Mouse (Mus musculus) kidney, postnatal 10 days (tissue): ENCODE measurements around the gene Auts2.

Experiments used
- DNase-seq: peaks from one replicate; pipeline ENCODE4 v3.0.0; 2021; ENCODE audit warnings: mixed read lengths

Auts2 gene

DNA sequence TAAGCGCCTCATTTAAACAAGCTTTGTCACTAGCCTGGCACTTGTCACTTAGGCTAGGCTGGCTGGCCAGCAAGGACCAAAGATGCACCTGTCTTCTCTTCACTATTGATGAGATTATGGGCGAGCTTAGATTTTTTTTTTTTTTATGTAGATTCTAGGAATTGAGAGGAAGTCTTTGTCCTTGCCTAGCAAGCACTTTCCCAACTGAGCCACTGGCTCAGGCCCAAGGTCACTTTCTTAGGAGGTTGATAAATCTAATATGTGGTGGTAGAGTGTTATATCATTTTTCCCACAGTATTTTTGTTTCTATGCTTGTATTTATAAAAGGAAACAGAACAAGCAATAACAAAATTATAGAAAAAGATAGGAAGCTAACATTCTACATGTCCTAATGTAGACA is 571.2 kb downstream of the Auts2 start:
- DNase-seq, result no peak

GRCm38 (mm10) chr5:131965499-131965898 is 577.6 kb downstream of the Auts2 start:
- no peak for DNase-seq

DNA sequence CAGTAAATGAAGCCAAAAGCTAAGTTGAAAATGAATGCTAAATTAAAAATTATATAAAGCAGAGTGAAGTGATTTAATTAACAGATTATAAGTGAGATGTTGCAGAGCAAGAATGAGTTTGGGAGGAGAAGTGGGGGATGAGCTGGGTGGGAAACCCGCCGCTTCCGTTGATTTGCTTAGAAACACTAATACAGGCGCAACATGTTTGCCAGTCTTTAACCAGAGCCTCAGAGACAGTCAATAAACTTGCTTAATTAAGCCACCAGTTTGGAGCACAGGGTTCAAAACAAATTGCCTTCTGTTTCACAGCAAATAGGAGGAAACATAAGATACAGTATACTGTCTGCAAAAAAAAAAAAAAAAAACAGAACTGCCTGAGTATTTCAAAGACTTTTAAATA is 579.6 kb downstream of the Auts2 start:
- DNase-seq, result no peak

- no peak for DNase-seq
Measured at GRCm38 (mm10) chr5:131961859-131962258, 581.3 kb downstream of the Auts2 start.

DNA sequence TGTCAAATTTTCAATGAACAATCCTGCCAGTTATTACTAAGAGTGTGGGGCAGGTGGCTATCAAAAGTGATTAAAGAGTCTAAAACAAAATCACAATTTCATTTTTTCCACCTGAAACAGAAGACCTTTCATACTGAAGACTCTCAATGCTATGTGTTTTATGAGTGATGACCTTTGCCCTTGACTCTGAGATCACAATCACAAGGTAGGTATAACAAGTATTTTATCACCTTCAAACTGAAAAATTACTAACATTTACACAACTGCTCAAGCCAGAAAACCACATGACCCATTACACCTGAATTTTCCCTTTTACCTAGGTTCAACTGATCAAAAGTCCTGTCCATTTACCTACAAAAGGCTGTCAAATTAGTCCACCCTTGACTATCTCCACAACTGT is 582.7 kb downstream of the Auts2 start:
- DNase-seq, result no peak

GRCm38 (mm10) chr5:131956998-131957397 is 586.1 kb downstream of the Auts2 start:
- DNase-seq, result no peak

DNA sequence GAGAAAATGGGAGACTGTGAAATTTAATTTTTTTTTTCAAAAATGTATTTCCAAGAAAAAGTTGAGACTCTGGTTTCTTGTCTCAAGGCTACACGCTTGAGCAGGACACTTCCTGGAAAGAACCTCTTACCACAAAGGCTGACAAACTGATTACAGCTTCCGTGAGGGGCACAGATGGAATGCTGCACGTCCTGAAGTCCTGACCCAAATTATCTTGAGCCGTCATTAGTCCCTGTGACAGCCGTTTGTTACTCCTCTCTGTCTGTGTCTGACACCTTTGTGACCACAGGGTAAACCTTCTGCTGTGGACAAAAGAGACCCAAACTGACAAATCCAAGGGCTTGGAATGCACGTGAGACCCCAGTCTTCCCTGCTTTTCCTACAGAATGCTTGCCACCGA is 587.1 kb downstream of the Auts2 start:
- no peak for DNase-seq

- no peak for DNase-seq
Measured at GRCm38 (mm10) chr5:131955227-131956016, 587.7 kb downstream of the Auts2 start.

GRCm38 (mm10) chr5:131948571-131949151 is 594.5 kb downstream of the Auts2 start:
- no peak for DNase-seq

DNA sequence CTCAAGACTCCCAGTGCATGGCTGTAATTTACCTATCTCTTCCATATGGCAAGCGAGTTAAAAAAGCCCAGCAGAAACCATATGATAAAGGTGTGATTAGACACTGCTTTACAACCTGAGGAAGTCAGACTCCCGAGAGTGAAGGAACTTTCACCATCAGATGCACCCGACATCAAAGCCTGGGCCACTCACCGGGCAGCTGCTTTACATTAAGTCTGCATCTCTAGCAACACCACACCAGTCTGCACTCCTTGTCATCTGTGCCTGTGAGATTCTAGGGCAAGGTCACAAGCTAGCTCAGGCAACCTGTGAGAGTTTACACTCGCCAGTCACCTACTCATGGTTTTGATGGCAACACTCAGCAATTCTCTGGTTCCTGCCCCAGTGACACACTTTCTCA is 596.3 kb downstream of the Auts2 start:
- DNase-seq, result no peak

DNA sequence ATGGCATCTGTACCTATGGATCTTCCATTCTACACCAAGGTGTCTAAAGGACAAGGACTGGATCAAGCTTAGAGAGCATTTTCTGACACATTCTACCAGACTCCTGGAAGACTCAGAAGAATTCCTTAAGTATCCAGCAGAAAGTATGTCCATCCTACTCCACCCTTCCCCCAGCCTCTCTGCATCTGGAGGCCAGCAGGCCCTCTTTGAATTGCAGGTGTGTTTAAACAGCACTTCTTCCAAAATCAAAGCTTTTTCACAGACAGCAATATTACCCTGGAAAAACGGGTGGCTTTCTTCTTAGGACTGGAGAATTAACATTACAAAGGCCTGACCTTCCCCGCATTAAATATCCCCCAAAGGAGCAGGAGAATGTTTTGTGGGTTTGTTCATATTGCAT is 598.4 kb downstream of the Auts2 start:
- no peak for DNase-seq

GRCm38 (mm10) chr5:131928696-131929095 is 614.4 kb downstream of the Auts2 start:
- no peak for DNase-seq

GRCm38 (mm10) chr5:131922759-131923158 is 620.4 kb downstream of the Auts2 start:
- DNase-seq, result no peak

GRCm38 (mm10) chr5:131922118-131922517 is 621.0 kb downstream of the Auts2 start:
- no peak for DNase-seq

GRCm38 (mm10) chr5:131919983-131920777 is 623.0 kb downstream of the Auts2 start:
- DNase-seq, result no peak

DNA sequence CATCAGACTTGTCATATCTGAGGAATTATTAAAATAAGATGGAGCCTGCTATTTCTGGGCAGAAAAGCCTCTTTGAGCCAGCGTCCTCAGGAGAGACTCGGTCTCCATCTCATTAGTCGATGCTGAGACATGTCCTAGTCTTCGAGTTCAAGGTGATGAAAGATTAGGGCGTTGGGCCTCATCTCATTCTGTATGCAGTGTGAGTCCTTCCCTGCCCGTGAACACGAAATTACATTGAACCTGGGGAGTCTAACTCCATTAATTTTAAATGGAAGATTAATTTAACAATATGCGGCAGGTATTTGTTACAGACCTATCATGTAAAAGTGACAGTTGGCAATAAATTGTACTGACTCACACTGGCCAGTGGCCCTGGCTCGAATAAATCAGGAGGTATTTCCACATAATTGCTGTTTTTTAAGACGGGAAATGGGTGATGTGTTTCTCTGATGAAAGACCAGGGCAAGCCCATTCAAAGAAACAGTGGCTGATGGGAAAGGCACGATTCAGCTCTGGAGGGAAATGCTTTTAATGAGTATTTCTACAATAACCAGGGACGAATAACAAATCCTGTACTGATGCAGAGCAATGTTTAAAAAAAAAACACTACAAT is 626.2 kb downstream of the Auts2 start:
- DNase-seq, result no peak

- DNase-seq, result no peak
Measured at GRCm38 (mm10) chr5:131913562-131913961, 629.6 kb downstream of the Auts2 start.

GRCm38 (mm10) chr5:131912983-131913382 is 630.2 kb downstream of the Auts2 start:
- no peak for DNase-seq

GRCm38 (mm10) chr5:131906313-131906712 is 636.8 kb downstream of the Auts2 start:
- DNase-seq, result no peak

DNA sequence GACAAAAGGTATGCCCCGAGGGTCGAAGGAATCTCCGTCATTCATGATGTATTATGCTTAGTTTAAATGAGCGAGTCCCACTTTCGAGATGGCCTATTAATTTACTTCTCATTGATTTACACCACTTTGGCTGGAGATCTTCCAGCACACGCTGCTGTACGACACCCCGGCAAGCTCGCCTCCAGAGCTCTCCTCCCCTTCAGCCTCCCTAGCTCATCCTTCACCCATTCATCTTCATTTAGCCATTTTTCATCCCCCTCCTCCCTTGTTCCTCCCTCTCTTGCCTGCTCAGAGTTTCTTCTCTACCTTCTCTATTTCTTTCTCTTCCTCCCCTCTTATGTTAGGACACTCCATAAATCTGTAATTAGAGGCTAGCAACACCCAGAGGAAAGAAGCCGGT is 638.7 kb downstream of the Auts2 start:
- DNase-seq, result no peak

GRCm38 (mm10) chr5:131898048-131898638 is 645.0 kb downstream of the Auts2 start:
- DNase-seq, result no peak

GRCm38 (mm10) chr5:131886636-131887035 is 656.5 kb downstream of the Auts2 start:
- no peak for DNase-seq

- DNase-seq, result no peak
Measured at GRCm38 (mm10) chr5:131876569-131876968, 666.6 kb downstream of the Auts2 start.
